Mouse (Mus musculus) heart, embryonic 12.5 days (tissue): Measurements from ENCODE around the gene Dync1li1. TPM values are rescaled to one million over a fixed set of nuclear protein-coding genes. Genes with fewer than 3 reads are reported as not detected.

Source experiments
- ATAC-seq: fragments of 200-750 bp; cut with Nextera tagmentation; 2 replicates; pipeline ENCODE4 v1.8.0; 2017; ENCODE audit warnings: moderate TSS enrichment, moderate library complexity; ENCODE audit not compliant: insufficient number of reproducible peaks, low FRiP score
- H3K27ac ChIP-seq: fragments of 300-500 bp; sonication (generic); 2 replicates; pipeline ENCODE4 v1.5.1; 2016; ENCODE audit warnings: mild to moderate bottlenecking, moderate library complexity; ENCODE audit not compliant: poor library complexity, severe bottlenecking
- H3K27me3 ChIP-seq: fragments of 300-500 bp; sonication (generic); replicated peaks from 2 replicates; pipeline ENCODE4 v1.6.1; 2016; ENCODE audit warnings: mild to moderate bottlenecking, moderate library complexity
- H3K36me3 ChIP-seq: fragments of 300-500 bp; sonication (generic); 2 replicates; pipeline ENCODE4 v1.6.1; 2016; ENCODE audit warnings: mild to moderate bottlenecking, moderate library complexity
- H3K4me1 ChIP-seq: fragments of 300-500 bp; sonication (generic); replicated peaks from 2 replicates; pipeline ENCODE4 v1.6.1; 2016; ENCODE audit warnings: mild to moderate bottlenecking
- H3K4me2 ChIP-seq: fragments of 300-500 bp; sonication (generic); 2 replicates; pipeline ENCODE4 v1.6.1; 2016; ENCODE audit warnings: mild to moderate bottlenecking, moderate library complexity
- H3K4me3 ChIP-seq: fragments of 300-500 bp; sonication (generic); 2 replicates; pipeline ENCODE4 v1.5.1; 2016; ENCODE audit warnings: mild to moderate bottlenecking
- H3K9ac ChIP-seq: fragments of 300-500 bp; sonication (generic); 2 replicates; pipeline ENCODE4 v1.6.1; 2016; ENCODE audit warnings: mild to moderate bottlenecking, moderate library complexity
- H3K9me3 ChIP-seq: fragments of 300-500 bp; sonication (generic); replicated peaks from 2 replicates; pipeline ENCODE4 v1.6.1; 2016; ENCODE audit warnings: mild to moderate bottlenecking, moderate library complexity
- WGBS: fragments of 180-500 bp; shearing (Covaris S2); methylation state at CpG from one replicate; pipeline ENCODE4 v1.1.7; 2016; 5-methylcytosine and 5-hydroxymethylcytosine counted together
- polyA plus RNA-seq: library from polyadenylated mRNA; unstranded; fragments of >200 nt; fragmentation: Nextera tagmentation; extraction: Ambion mirVana; gene quantifications from 2 replicates; pipeline ENCODE4 v1.2.1, GENCODE M21; 2016

The Dync1li1 gene
- polyA plus RNA-seq, 1 experiment from 2014 or later = 78.3 TPM

DNA sequence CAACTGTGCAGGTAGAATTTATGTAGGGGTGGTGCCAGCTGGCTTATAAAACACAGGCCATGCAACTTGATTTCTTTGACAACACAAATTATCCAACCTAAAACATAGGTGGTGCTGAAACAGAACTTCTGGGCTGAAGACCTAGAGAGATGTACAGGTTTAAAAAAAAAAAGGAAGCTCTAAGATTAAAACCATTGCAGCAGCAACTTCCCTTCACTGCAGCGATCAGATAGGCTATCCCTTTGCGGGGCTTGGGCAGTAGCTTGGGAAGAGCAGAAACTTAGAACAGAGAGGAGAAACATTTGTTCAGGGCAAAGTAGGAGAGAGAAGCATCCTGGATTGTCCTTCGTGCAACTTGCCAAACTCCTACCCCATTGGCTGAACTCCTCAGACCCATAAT lies 31.9 kb upstream of the Dync1li1 start:
- Histone ChIP-seq H3K27me3 (no peaks in the 10 kb centered on the region), H3K36me3 (no peaks in the 10 kb centered on the region), H3K9me3 (peaks cover 18% of the 10 kb centered on the region; the same call in 1 of the 2 replicates), H3K4me3 (no peak overlapping the region), H3K9ac (no peak overlapping the region), H3K27ac (no peak overlapping the region), H3K4me1 (no peaks in the 10 kb centered on the region), H3K4me2 (no peak overlapping the region)
- 67% methylated on average over 3 of the region's 3 CpGs for WGBS
- no peak for ATAC-seq

DNA sequence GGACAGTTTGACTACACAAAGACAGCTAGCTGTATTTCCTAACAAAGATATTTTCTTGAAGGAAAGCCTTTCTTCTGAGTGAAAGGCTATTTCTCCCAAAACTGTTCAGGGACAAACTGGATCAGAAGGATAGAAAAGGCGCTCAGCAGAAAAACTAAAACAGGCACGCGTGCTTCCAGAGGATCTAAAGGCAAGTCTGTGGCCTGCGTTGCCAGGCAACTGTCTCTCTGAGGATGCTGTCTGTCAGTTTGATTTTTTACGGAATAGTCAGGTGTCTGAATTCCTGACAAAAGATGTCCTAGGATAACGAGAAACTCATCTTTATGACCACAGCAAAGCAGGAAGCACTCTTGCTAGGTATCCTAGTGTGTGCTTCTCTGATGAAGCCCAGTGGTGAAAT lies 28.1 kb upstream of the Dync1li1 start:
- H3K4me3 ChIP-seq = no peak overlapping the region
- H3K36me3 ChIP-seq = no peaks in the 10 kb centered on the region
- no peak overlapping the region for H3K9ac ChIP-seq
- peaks cover 18% of the 10 kb centered on the region; the same call in 1 of the 2 replicates for H3K9me3 ChIP-seq
- 0 out of 2 replicates have a peak, but pooled peaks cover 5% of the 10 kb centered on the region for H3K4me1 ChIP-seq
- H3K27ac ChIP-seq = no peak overlapping the region
- no peaks in the 10 kb centered on the region for H3K27me3 ChIP-seq
- H3K4me2 ChIP-seq = no peak overlapping the region
- WGBS = 84% methylated on average over 6 of the region's 6 CpGs
- ATAC-seq = no peak

DNA sequence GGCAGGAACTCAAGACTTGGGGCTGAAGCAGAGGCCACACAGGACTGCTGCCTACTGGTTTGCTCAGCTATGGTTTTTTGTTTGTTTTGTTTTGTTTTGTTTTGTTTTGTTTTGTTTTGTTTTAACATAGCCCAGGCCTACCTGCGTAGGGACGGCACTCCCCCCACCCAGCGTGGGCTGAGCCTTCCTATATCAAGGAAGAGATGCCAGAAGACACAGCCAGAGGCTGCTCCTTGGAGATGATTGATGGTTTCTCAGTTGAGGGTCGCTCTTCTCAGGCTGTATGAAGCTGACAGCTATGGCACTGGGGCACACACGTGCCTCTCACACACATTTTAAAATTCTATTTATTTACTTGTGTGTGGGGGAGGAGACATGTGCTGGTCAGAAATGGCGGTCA lies 27.6 kb upstream of the Dync1li1 start:
- no peak overlapping the region for H3K9ac ChIP-seq
- H3K36me3 ChIP-seq = no peaks in the 10 kb centered on the region
- ATAC-seq = no peak
- 69% methylated on average over 6 of the region's 6 CpGs for WGBS
- H3K4me3 ChIP-seq = no peak overlapping the region
- 0 out of 2 replicates have a peak, but pooled peaks cover 5% of the 10 kb centered on the region for H3K4me1 ChIP-seq
- H3K9me3 ChIP-seq = peaks cover 18% of the 10 kb centered on the region; the same call in 1 of the 2 replicates
- no peak overlapping the region for H3K27ac ChIP-seq
- H3K4me2 ChIP-seq = no peak overlapping the region
- no peaks in the 10 kb centered on the region for H3K27me3 ChIP-seq

DNA sequence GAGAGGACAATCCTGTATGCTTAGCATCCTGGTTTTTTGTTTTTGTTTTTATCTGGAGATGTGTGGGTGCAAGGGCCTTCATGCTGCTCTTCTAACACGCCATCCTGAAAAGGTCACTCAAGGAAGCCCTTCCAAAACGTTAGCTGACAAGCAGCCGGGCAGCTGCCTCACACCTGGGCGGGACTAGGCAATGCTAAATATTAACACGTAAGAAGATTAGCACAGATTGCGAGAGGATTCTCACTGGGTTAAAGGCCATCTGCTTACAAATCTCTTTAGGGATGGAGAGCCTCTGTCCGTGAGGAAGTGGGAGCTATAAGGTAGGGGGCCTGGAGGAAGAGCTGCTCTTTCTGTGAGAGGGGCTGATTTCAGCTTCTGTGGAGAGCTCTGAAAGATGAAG lies 26.6 kb upstream of the Dync1li1 start:
- H3K4me2 ChIP-seq = no peak overlapping the region
- no peak overlapping the region for H3K9ac ChIP-seq
- peaks cover 17% of the 10 kb centered on the region; the same call in 1 of the 2 replicates for H3K9me3 ChIP-seq
- no peak overlapping the region for H3K27ac ChIP-seq
- H3K27me3 ChIP-seq = no peaks in the 10 kb centered on the region
- peaks cover 8% of the 10 kb centered on the region; the same call in 1 of the 2 replicates for H3K4me1 ChIP-seq
- 43% methylated on average over 7 of the region's 7 CpGs for WGBS
- no peak for ATAC-seq
- H3K36me3 ChIP-seq = no peaks in the 10 kb centered on the region
- H3K4me3 ChIP-seq = no peak overlapping the region

DNA sequence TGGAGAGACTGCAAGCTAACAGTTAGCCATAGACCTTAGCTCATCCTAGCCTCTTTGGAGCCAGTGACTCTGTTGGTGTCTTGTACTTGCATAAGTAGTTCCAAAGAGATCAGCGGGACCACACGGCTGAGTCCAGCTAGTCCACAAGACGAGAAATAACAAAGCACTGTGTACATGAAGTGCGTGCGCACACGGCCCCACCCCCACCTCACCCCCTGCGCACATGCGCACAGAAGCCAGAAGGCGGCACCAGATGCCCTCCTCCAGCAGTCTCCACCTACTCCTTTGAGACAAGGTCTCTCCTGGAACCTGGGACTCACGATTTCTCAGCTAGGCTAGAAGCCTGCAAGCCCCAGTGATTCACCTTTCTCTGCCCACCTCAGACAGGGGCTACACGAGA lies 24.8 kb upstream of the Dync1li1 start:
- H3K36me3 ChIP-seq = no peaks in the 10 kb centered on the region
- no peak overlapping the region for H3K9ac ChIP-seq
- 82% methylated on average over 11 of the region's 11 CpGs for WGBS
- H3K9me3 ChIP-seq = peaks cover 12% of the 10 kb centered on the region; the same call in 1 of the 2 replicates
- no peaks in the 10 kb centered on the region for H3K27me3 ChIP-seq
- H3K4me3 ChIP-seq = no peak overlapping the region
- H3K4me2 ChIP-seq = no peak overlapping the region
- ATAC-seq = no peak
- H3K27ac ChIP-seq = peak overlapping the region; percentile 34
- H3K4me1 ChIP-seq = peaks cover 25% of the 10 kb centered on the region

DNA sequence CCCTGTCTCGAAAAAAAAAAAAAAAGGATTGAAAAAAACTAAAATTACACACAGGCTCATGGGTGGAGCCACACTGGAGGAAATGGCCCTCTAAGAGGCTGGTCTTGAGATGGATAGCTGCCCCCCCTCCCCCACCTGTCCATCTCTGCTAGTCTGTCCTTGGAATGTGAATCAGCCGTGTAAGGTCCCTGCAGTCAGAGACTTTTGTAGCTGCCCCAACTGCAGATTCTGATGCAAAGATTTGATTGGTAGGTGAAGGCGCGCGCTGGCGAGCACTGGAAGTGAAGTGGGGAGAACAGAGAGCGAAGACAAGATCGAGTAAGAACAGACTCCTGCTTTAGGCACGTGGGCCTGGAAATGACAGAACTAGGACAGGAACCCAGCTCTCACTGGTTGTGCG lies 21.7 kb upstream of the Dync1li1 start:
- Histone ChIP-seq H3K4me1 (peaks cover 31% of the 10 kb centered on the region), H3K9me3 (no peaks in the 10 kb centered on the region), H3K27me3 (no peaks in the 10 kb centered on the region), H3K4me3 (no peak overlapping the region), H3K9ac (no peak overlapping the region), H3K36me3 (no peaks in the 10 kb centered on the region), H3K4me2 (no peak overlapping the region), H3K27ac (no peak overlapping the region)
- 73% methylated on average over 10 of the region's 10 CpGs for WGBS
- ATAC-seq = no peak

DNA sequence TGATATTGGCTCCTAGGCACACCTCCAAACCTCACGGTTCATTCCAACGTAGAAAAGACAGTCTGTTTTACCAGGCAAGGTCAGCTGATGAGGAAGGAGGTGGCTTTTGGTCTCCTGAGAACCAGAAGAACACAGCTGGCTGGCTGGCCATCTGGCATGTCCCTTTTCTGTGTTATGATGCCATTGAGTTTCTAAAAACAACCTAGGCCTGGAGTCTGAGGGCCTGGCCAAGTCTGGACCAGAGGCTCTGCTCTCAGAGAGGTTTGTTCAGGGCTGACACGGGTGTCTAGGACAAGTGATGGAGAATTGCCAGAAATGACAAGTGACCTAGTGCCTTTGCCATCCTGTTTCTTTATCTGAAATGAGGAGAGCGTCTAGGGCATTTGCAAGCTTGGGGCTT lies 20.5 kb upstream of the Dync1li1 start:
- peak overlapping the region; percentile 80 for H3K27ac ChIP-seq
- no peak overlapping the region for H3K9ac ChIP-seq
- 39% methylated on average over 4 of the region's 4 CpGs for whole genome bisulfite sequencing
- no peaks in the 10 kb centered on the region for H3K36me3 ChIP-seq
- no peak overlapping the region for H3K4me2 ChIP-seq
- H3K4me3 ChIP-seq = no peak overlapping the region
- no peak for ATAC-seq
- H3K9me3 ChIP-seq = no peaks in the 10 kb centered on the region
- no peaks in the 10 kb centered on the region for H3K27me3 ChIP-seq
- H3K4me1 ChIP-seq = peaks cover 31% of the 10 kb centered on the region

DNA sequence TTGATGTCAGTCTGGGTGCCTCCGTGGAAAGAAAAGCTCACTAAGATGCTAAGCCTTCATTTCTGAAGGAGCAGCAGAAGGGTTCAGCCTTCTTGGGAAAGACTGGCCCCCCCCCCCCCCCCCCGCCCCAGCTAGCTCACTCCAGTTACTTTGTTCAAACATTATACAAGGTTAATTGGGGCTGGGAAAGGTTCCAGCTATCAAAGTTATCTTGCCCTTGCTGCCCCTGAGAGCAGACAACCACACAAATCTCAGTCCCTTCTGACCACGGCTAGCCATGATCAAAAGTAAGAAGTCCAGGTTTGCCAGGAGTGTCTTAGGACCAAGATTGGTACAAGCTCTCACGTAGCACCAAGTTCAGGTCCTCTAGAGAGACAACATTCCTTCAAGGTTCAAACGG lies 19.6 kb upstream of the Dync1li1 start:
- Histone ChIP-seq H3K4me1 (peaks cover 34% of the 10 kb centered on the region), H3K27me3 (no peaks in the 10 kb centered on the region), H3K36me3 (no peaks in the 10 kb centered on the region), H3K27ac (peak overlapping the region; percentile 80; the same call in 1 of the 2 replicates), H3K9me3 (no peaks in the 10 kb centered on the region), H3K9ac (no peak overlapping the region), H3K4me2 (no peak overlapping the region), H3K4me3 (no peak overlapping the region)
- WGBS = 68% methylated on average over 5 of the region's 5 CpGs
- ATAC-seq = no peak

DNA sequence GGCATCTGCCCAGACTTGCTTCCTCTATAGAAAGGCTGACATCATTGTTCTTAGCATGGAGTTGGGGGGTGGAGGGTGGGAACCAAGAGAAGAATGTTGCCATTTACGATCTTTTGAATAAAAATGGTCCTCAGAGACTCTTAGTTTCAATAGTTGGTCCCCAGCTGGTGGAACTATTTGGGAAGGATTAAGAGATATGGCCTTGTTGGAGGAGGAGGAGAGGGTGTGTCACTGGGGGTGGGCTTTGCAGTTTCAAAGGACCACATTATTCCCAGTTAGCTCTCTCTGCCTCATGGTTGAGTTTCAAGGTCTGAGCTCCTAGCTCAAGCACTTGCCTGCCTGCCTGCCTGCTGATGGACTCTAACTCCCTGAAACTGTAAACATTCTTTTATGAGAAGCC lies 16.6 kb upstream of the Dync1li1 start:
- Histone ChIP-seq H3K9ac (no peak overlapping the region), H3K4me1 (peaks cover 31% of the 10 kb centered on the region), H3K4me2 (no peak overlapping the region), H3K27me3 (no peaks in the 10 kb centered on the region), H3K36me3 (no peaks in the 10 kb centered on the region), H3K4me3 (no peak overlapping the region), H3K27ac (no peak overlapping the region), H3K9me3 (no peaks in the 10 kb centered on the region)
- 65% methylated on average over 1 of the region's 1 CpGs for WGBS
- no peak for ATAC-seq

DNA sequence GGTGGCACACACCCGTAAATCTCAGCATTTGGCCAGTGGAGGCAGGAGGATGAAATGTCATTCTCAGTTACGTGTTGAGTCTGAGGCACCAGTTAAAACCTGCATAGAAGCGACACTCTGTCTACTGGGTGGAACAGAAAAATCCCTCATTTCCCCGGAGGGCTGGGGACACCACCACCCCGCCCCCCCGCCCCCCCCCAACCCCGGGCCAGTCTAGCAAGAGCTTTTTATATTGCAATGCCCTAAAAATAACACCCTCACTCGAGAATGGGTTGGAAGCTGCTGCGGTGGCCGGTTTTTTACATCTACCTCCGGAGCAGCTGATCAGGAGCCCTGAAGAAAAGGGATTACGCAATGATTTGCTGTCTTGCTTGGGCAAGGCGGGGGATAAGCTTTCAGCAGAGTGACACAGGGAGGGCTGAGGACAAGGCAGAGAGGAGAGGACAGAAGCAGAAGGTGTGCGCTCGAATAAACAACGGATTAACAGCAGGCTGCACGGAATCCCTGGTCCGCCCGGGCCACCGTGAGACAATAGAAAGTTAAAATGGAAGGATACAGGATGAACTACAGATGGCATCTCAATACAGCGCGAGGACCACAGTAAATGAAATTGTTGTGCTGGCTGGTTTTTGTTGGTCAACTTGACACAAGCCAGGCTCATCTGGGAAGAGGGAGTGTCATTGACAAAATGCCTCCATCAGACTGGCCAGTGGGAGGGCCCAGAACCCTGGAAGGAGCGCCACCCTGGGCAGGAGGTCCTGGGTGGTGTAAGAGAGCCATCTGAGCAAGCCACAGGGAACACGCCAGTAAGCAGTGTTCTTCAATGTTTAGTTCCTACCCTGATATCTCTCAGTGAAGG lies 15.7 kb upstream of the Dync1li1 start:
- peak; percentile 63; the same call in 1 of the 2 replicates for ATAC-seq
- Histone ChIP-seq H3K9ac (peak overlapping the region; percentile 64), H3K27ac (peak overlapping the region; percentile 48), H3K4me2 (peak overlapping the region; percentile 71), H3K4me3 (peak overlapping the region; percentile 44), H3K4me1 (peaks cover 22% of the 10 kb centered on the region), H3K9me3 (no peaks in the 10 kb centered on the region), H3K27me3 (no peaks in the 10 kb centered on the region), H3K36me3 (no peaks in the 10 kb centered on the region)
- WGBS = 3% methylated on average over 24 of the region's 24 CpGs

DNA sequence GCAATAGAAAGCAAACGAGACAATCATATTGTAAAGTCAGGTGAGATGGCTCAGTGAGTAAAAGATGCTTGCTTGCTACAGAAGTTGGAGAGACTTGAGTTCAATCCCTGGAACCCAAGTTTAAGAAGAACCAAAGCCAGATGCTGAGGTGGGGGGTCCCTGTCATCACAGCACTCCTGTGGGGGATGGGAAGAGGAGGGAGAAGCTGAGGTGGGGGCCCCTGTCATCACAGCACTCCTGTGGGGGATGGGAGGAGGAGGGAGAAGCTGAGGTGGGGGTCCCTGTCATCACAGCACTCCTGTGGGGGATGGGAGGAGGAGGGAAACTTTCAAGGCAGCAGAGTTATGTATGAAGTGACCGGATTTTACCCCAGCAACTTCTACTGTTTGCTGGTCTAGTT lies 15.0 kb upstream of the Dync1li1 start:
- no peaks in the 10 kb centered on the region for H3K27me3 ChIP-seq
- H3K4me3 ChIP-seq = peak overlapping the region; percentile 44
- H3K9ac ChIP-seq = no peak overlapping the region
- H3K36me3 ChIP-seq = no peaks in the 10 kb centered on the region
- no peaks in the 10 kb centered on the region for H3K9me3 ChIP-seq
- WGBS = 35% methylated on average over 2 of the region's 2 CpGs
- H3K27ac ChIP-seq = no peak overlapping the region
- no peak for ATAC-seq
- H3K4me2 ChIP-seq = peak overlapping the region; percentile 71
- H3K4me1 ChIP-seq = peaks cover 15% of the 10 kb centered on the region
